Mouse (Mus musculus) neutrophil, adult 5-6 weeks (primary cell): ENCODE measurements around the gene Tmprss11g. TPM values are rescaled to one million over a fixed set of nuclear protein-coding genes. Genes with fewer than 3 reads are reported as not detected.

ENCODE experiments used
- ATAC-seq: fragments of 151-379, 151-347 bp; 2 replicates; pipeline ENCODE4 v1.8.0; 2017; ENCODE audit warnings: mild to moderate bottlenecking, moderate TSS enrichment; ENCODE audit not compliant: insufficient number of reproducible peaks, poor library complexity, low FRiP score, severe bottlenecking; ENCODE audit errors: extremely low read depth
- total RNA-seq: library from RNA; stranded (forward); fragments of 200-1000 nt; gene quantifications from 2 replicates; pipeline ENCODE4 v1.2.3, GENCODE M21; 2017

Tmprss11g gene
- 1.9 and 2.3 TPM in 2 replicates for total RNA-seq

DNA sequence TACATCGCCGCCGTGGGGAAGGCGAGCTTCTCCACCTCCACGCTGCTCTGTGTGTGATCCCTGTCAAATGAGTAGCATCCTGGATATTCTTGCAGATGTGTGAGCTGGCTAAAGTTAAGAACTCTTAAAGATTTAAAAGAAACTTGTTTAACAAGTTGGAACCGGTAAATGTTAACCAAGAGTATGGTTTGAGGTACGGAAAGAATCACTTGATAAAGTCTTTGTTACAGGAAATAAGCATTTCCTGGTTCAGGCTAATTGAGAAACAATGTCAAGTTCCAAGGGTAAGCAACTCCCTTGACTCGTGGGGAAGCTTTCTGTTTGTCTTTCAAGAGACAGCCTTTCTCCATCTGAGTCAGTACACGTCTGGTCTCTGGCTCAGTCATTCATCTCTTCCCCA lies at the start of gene Tmprss11g:
Gene Tmprss11g (minus strand): TSS at position 101 of the 400 bp plus-strand sequence.
- no peak for ATAC-seq

GRCm38 (mm10) chr5:86546693-86547092 lies 28.3 kb upstream of the Tmprss11g start:
- ATAC-seq: no peak

- no peak for ATAC-seq
Measured at GRCm38 (mm10) chr5:86540601-86541000, 22.2 kb upstream of the Tmprss11g start.

GRCm38 (mm10) chr5:86528725-86529124 lies 10.3 kb upstream of the Tmprss11g start:
- no peak for ATAC-seq

DNA sequence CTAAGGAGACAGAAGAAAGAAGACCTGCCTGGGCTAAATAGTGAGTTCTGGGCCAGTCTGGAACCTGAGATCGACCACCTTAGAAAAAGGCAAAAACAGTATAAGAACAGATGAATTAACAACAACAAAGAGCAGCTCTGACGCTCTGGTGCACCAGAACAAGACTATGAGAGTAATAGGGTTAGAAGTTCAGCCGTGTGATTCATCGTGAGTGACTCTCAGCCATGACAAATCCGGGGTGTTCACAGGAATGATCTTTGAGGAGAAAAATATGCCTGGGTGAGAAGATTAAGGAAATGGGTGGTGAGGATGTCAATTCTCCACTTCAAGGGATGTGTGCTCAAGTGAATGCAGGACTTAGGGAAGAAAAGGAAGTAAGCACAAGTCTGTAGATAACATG lies 6.9 kb downstream of the Tmprss11g start:
- no peak for ATAC-seq

- ATAC-seq: no peak
Measured at GRCm38 (mm10) chr5:86493453-86493852, 24.9 kb downstream of the Tmprss11g start.

DNA sequence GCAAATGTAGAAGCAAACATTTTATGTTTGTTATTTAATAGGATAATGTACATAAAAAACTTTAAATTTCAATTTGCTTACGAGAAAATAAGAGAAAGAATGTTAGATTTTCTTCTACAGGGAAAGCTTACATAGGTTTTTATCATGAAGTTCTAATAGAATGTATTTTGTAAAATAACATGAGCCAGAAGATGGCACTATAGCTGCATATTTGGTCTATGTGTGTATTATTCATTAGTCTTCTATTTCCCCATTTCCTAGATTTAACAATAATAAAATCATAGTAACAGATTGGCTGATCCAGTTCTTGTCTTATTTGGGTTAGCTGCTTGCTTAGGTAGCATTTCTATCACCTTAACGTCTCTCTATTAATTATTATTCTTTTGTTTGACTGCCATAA lies 35.8 kb downstream of the Tmprss11g start:
- ATAC-seq: no peak

DNA sequence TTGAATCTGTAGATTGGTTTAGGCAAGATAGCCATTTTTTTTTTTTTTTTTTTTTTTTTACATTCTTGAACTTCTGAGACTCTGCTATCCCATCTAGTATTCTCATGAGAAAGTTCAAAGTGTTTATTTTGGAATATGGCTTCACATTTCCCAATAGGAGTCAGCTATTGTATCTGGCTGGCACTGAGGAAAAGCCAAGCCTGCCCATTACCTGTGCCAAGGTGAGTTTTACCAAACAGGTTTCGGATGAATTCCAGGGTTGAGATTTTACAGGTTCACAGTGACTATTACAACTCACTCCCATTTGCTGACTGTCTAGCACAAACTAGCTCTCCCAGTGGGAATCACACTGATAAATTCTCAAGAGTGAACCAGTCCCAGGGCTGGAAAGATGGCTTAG lies 36.4 kb downstream of the Tmprss11g start:
- no peak for ATAC-seq

GRCm38 (mm10) chr5:86473859-86474258 lies 44.5 kb downstream of the Tmprss11g start:
- no peak for ATAC-seq

DNA sequence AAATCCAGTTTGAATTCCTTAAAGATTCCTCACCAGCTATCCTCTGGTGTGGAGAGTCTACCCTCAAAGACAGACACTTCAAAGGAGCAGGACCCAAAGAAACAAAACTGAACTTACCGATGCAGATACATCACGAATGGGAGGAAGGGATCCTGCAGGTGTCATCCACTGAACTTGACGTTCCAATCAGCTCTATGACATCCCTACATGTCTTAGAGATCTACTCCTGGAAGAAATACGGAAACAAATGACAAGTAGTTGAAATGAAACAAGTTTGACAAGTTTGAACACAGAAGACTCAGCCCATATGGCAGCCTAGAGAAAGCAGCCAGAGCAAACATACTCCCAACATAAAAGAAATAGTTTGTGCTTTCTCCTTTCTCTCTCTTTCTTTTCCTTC lies 49.5 kb downstream of the Tmprss11g start, which contains the start of gene Tmprss11a:
Gene Tmprss11a (minus strand): TSS at position 101 of the 400 bp plus-strand sequence.
- no peak for ATAC-seq

DNA sequence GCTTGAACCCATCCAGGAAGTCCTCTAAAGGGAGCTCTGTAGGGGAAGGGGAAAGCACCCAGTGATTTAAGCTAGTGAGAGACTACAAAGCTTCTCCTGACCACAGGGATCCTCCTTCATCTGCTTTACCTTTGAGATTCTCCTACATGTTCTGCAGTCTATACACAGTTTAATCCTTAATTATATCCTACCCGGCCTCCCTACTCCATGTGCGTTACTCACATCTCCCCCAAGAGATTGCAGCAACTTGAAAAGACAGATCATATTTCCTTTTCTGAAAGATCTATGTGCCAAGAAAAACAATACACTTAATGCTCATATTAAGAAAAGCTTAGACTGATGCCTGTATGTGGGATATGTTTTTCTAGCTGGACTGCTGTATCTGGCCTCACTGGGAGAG lies 79.1 kb downstream of the Tmprss11g start:
- no peak for ATAC-seq

GRCm38 (mm10) chr5:86438548-86438947 lies 79.9 kb downstream of the Tmprss11g start:
- ATAC-seq: no peak

Other genes with a start within 250 kb of the Tmprss11g start
- gene Tmprss11c, start 229.3 kb downstream of the Tmprss11g start, total RNA-seq: not detected in 2 replicates
- 0.12 TPM in 1 of 2 replicates, not detected in the other for gene Tmprss11d, start 145.2 kb downstream of the Tmprss11g start, total RNA-seq
- 0.12 TPM in 1 of 2 replicates, not detected in the other for gene Tmprss11a, start 49.6 kb downstream of the Tmprss11g start, total RNA-seq
- gene Tmprss11f, start 113.8 kb upstream of the Tmprss11g start, total RNA-seq: 0.25 and 0.81 TPM in 2 replicates
- gene Tmprss11b, start 157.8 kb upstream of the Tmprss11g start, total RNA-seq: 0.12 and 0.25 TPM in 2 replicates
- gene Tmprss11e, start 227.2 kb upstream of the Tmprss11g start, total RNA-seq: 0.37 TPM in 1 of 2 replicates, not detected in the other